ENCODE assay signal across 9 mouse cellular contexts in the genomic region with DNA sequence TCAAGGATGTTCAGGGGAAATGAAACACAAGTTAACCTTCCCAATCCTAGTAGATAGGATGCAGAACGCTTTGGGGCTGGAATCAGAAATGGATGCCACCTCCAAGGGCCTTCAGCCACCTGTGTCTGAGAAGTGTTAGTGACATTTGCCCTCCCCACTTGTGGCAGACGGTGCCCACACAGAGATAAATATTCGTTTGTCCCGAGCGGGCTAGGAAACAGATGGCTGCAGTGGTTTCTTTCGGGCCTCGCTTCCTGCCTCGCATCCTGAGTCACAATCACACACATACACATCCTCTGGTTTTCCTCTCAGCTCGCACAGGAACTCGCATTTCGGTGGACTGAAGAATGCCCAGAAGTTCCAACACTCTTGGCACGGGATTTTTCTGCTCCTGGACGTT. TPM values are rescaled to one million over a fixed set of nuclear protein-coding genes. Genes with fewer than 3 reads are reported as not detected.
DNase-seq lines count a peak whose midpoint lies in the region; ATAC-seq and TF ChIP-seq lines count a peak whose summit lies in the region.
"Had no signal": no experiment of that assay in that cellular context is flagged by ENCODE, and none has a peak within 500 bp of the region (broad histone marks: within the 10 kb centered on the region; RNA-seq: fewer than 3 reads in every experiment).

No protein-coding gene starts in this region.

- no peak for ATAC-seq in lung, embryonic 14.5 days (ENCODE audit: insufficient read depth)
- no peak for ATAC-seq in heart, embryonic 15.5 days (replicated peaks; ENCODE audit: insufficient number of reproducible peaks, insufficient read depth, low FRiP score, low read depth)
- peak; percentile 30; the same call in 1 of the 2 replicates for ATAC-seq in liver, postnatal 0 days

- no peak overlapping the region for H3K9ac ChIP-seq in lung, embryonic 14.5 days
- H3K9ac ChIP-seq in heart, embryonic 15.5 days = no peak overlapping the region
- no peak overlapping the region for H3K9ac ChIP-seq in liver, postnatal 0 days (replicated peaks)

- H3K4me3 ChIP-seq in lung, embryonic 14.5 days (ENCODE audit: low read depth, low read length) = no peak overlapping the region
- H3K4me3 ChIP-seq in lung, adult 2 months (replicated peaks; ENCODE audit: extremely low read depth, low read depth, low read length) = no peak overlapping the region
- no peak overlapping the region for H3K4me3 ChIP-seq in heart, embryonic 15.5 days
- no peak overlapping the region for H3K4me3 ChIP-seq in liver, postnatal 0 days (ENCODE audit: low read depth, low read length)

- H3K27ac ChIP-seq in lung, embryonic 14.5 days (ENCODE audit: low read depth) = peak overlapping the region; percentile 91
- H3K27ac ChIP-seq in heart, embryonic 15.5 days = peak overlapping the region; percentile 84
- H3K27ac ChIP-seq in liver, postnatal 0 days (ENCODE audit: low read depth) = peak overlapping the region; percentile 75

- H3K27me3 ChIP-seq in lung, embryonic 14.5 days (ENCODE audit: insufficient read depth, low read length) = no peaks in the 10 kb centered on the region
- H3K27me3 ChIP-seq in heart, embryonic 15.5 days = no peaks in the 10 kb centered on the region
- H3K27me3 ChIP-seq in liver, postnatal 0 days (ENCODE audit: insufficient read depth, low read length) = no peaks in the 10 kb centered on the region

- WGBS in lung, embryonic 14.5 days = 71% methylated on average over 13 of the region's 13 CpGs
- 49% methylated on average over 13 of the region's 13 CpGs for WGBS in lung, adult 2 months
- WGBS in heart, embryonic 15.5 days = 68% methylated on average over 13 of the region's 13 CpGs
- WGBS in liver, postnatal 0 days (ENCODE audit: insufficient replicate concordance) = 37% methylated on average over 13 of the region's 13 CpGs

- TF ChIP-seq CTCF in lung, embryonic 14.5 days (IDR thresholded peaks at IDR 0.05; ENCODE audit: low read depth) = no peak
- no peak for TF ChIP-seq CTCF in lung, adult 2 months (IDR thresholded peaks at IDR 0.05; ENCODE audit: insufficient read depth, low read length)
- TF ChIP-seq CTCF in liver, postnatal 0 days (IDR thresholded peaks at IDR 0.05; ENCODE audit: low read depth) = no peak

- H3K4me2 ChIP-seq in lung, embryonic 14.5 days = no peak overlapping the region
- H3K4me2 ChIP-seq in heart, embryonic 15.5 days = peak overlapping the region; percentile 15; the same call in 1 of the 2 replicates
- peak overlapping the region; percentile 7; the same call in 1 of the 2 replicates for H3K4me2 ChIP-seq in liver, postnatal 0 days (ENCODE audit: low read depth, low read length)

- no peaks in the 10 kb centered on the region for H3K9me3 ChIP-seq in lung, embryonic 14.5 days (ENCODE audit: low read depth, low read length)
- no peaks in the 10 kb centered on the region for H3K9me3 ChIP-seq in heart, embryonic 15.5 days (replicated peaks)
- no peaks in the 10 kb centered on the region for H3K9me3 ChIP-seq in liver, postnatal 0 days (ENCODE audit: low read length)

- TF ChIP-seq POLR2A in lung, adult 2 months (IDR thresholded peaks at IDR 0.05; ENCODE audit: borderline replicate concordance, extremely low read depth, low read depth, low read length) = no peak

- 0 out of 2 replicates have a peak, but pooled peaks have one; percentile 16 for TF ChIP-seq EP300 in liver, postnatal 0 days (IDR thresholded peaks at IDR 0.05; ENCODE audit: low read depth)

- H3K4me1 ChIP-seq in lung, embryonic 14.5 days (ENCODE audit: insufficient read depth) = peaks cover 25% of the 10 kb centered on the region
- peaks cover 12% of the 10 kb centered on the region for H3K4me1 ChIP-seq in lung, adult 2 months (ENCODE audit: control insufficient read depth, insufficient read depth, low read length)
- peaks cover 32% of the 10 kb centered on the region for H3K4me1 ChIP-seq in heart, embryonic 15.5 days (replicated peaks)
- H3K4me1 ChIP-seq in liver, postnatal 0 days (ENCODE audit: insufficient read depth) = peaks cover 28% of the 10 kb centered on the region

- H3K36me3 ChIP-seq in lung, embryonic 14.5 days (ENCODE audit: insufficient read depth) = no peaks in the 10 kb centered on the region
- no peaks in the 10 kb centered on the region for H3K36me3 ChIP-seq in heart, embryonic 15.5 days
- H3K36me3 ChIP-seq in liver, postnatal 0 days (replicated peaks; ENCODE audit: insufficient read depth, low read length) = no peaks in the 10 kb centered on the region

- intact Hi-C loops in left cerebral cortex, postnatal 4 days (cut with DNase I) = no loop called here

- DNase-seq in lung, embryonic 14.5 days = peak; percentile 54
- no peak for DNase-seq in lung, adult 2 months
- peak; percentile 36 for DNase-seq in liver, postnatal 0 days
- DNase-seq in thymus, postnatal 36 days = peak; percentile 52
- DNase-seq in urinary bladder, postnatal 36 days (ENCODE audit: low spot score in 2 of 2) = no peak
- no peak for DNase-seq in left cerebral cortex, postnatal 4 days
- DNase-seq in frontal cortex, postnatal 25 days (ENCODE audit: low spot score in 2 of 2) = no peak
- DNase-seq: gastrocnemius, postnatal 36 days had no signal

RNA-seq across cellular contexts. Expression of gene Rfx8, which starts 13.5 kb away (rescaled TPM):
- polyA plus RNA-seq in lung, embryonic 14.5 days (2014; fragmentation: Nextera tagmentation; extraction: Ambion mirVana) = 0.24 and 0.27 TPM in 2 replicates
- polyA plus RNA-seq in lung, adult 2 months (2012; rRNA removed) = 0.14 and 0.24 TPM in 2 replicates
- 0.43 and 0.70 TPM in 2 replicates for polyA plus RNA-seq in heart, embryonic 15.5 days (2015; fragmentation: Nextera tagmentation; extraction: Ambion mirVana)
- polyA plus RNA-seq in liver, postnatal 0 days (2015; fragmentation: Nextera tagmentation; extraction: Ambion mirVana) = 0.09 TPM in 1 of 2 replicates, not detected in the other
- under 1 TPM; 0.28 to 0.76 TPM for total RNA-seq in left cerebral cortex, postnatal 4 days (2021)
- total RNA-seq: gastrocnemius, postnatal 36 days had no signal

Comparison
In these comparisons a context has a peak if more than half of its experiments do, and no peak if none do; other contexts are left out.
1. DNase-seq: peak in lung, embryonic 14.5 days (single experiment), liver, postnatal 0 days (single experiment) and thymus, postnatal 36 days (2 of 2); none in lung, adult 2 months (single experiment), urinary bladder, postnatal 36 days (0 of 2), left cerebral cortex, postnatal 4 days (single experiment) and frontal cortex, postnatal 25 days (0 of 2).
2. Peak in every context shown above with its lines, with median percentiles within 50 percentile points of each other: H3K27ac ChIP-seq.